Mouse (Mus musculus) heart, adult 2 months (tissue): ENCODE data around the gene Fam84b. TPM values are rescaled to one million over a fixed set of nuclear protein-coding genes. Genes with fewer than 3 reads are reported as not detected.

ENCODE experiments used
- DNase-seq, 2 experiments: peaks; one replicate each; pipeline ENCODE4 v3.0.0; 2021
- H3K27ac ChIP-seq: fragments of 200-600 bp; 2 replicates; pipeline ENCODE4 v1.8.1; 2022
- H3K27me3 ChIP-seq: fragments of 200-500 bp; 2 replicates; pipeline ENCODE4 v1.6.1; 2012; ENCODE audit warnings: mild to moderate bottlenecking, low read length, inconsistent platforms, mixed read lengths; ENCODE audit not compliant: control insufficient read depth, insufficient read depth
- H3K36me3 ChIP-seq: fragments of 200-500 bp; 2 replicates; pipeline ENCODE4 v1.6.1; 2012; ENCODE audit warnings: low read length, inconsistent platforms; ENCODE audit not compliant: control insufficient read depth, insufficient read depth
- H3K4me1 ChIP-seq: fragments of 200-500 bp; 2 replicates; pipeline ENCODE4 v1.6.1; 2011; ENCODE audit warnings: low read length; ENCODE audit not compliant: control insufficient read depth, insufficient read depth
- H3K4me3 ChIP-seq: fragments of 200-600 bp; 2 replicates; pipeline ENCODE4 v1.8.1; 2022
- H3K79me2 ChIP-seq: fragments of 200-500 bp; replicated peaks from 2 replicates; pipeline ENCODE4 v1.6.1; 2012; ENCODE audit warnings: mild to moderate bottlenecking, inconsistent platforms, low read length, moderate library complexity, mixed read lengths; ENCODE audit not compliant: control insufficient read depth, insufficient read depth
- H3K9ac ChIP-seq: fragments of 200-500 bp; 2 replicates; pipeline ENCODE4 v1.6.1; 2012; ENCODE audit warnings: low read depth, mild to moderate bottlenecking, control low read depth, inconsistent platforms, low read length, mixed read lengths
- CTCF ChIP-seq: fragments of 200-600 bp; IDR thresholded peaks from 2 replicates; pipeline ENCODE4 v1.8.1; 2022; ENCODE audit warnings: antibody characterized with exemption, mild to moderate bottlenecking, moderate library complexity
- EP300 ChIP-seq: fragments of 200-500 bp; IDR thresholded peaks from 2 replicates; pipeline ENCODE4 v1.6.1; 2011; ENCODE audit warnings: low read depth, low read length, control low read depth; ENCODE audit not compliant: insufficient read depth
- POLR2A ChIP-seq: fragments of 200-500 bp; IDR thresholded peaks from 2 replicates; pipeline ENCODE4 v1.6.1; 2011; ENCODE audit warnings: mild to moderate bottlenecking, low read depth, low read length, control low read depth; ENCODE audit not compliant: insufficient read depth
- WGBS: fragments of 180-500 bp; shearing (Covaris S2); methylation state at CpG from one replicate; pipeline ENCODE4 v1.1.7; 2018; 5-methylcytosine and 5-hydroxymethylcytosine counted together
- intact Hi-C: fragments of 180-260 bp; cut with DNase I; formaldehyde crosslinking; loops from one replicate; pipeline ENCODE4 v1.15.1; 2025
- long read RNA-seq: library from polyadenylated mRNA; stranded (forward); transcript quantifications from one replicate; pipeline ENCODE4 v2.0.0, GENCODE M21; 2021
- polyA plus RNA-seq: library from polyadenylated mRNA; depleted of rRNA; stranded (reverse); fragments of >200 nt; gene quantifications from 2 replicates; pipeline ENCODE4 v1.2.3, GENCODE M21; 2012; rRNA removed
- total RNA-seq, 2 experiments: library from RNA; stranded (reverse); gene quantifications; 2 replicates each; pipeline ENCODE4 v1.2.3; 2021

Gene Fam84b
- total RNA-seq, result 1 to 10 TPM; 4.7 to 6.6 TPM
- polyA plus RNA-seq, result 3.9 and 6.9 TPM in 2 replicates
- long read RNA-seq, full-length matches to known transcripts, result 3 of 3 reads
- long read RNA-seq, partial matches to known transcripts, result 0 of 3 reads
- long read RNA-seq, other reads (novel, unspliced or antisense), result 0 of 3 reads

GRCm38 (mm10) chr15:60853231-60853999, at the start of gene Fam84b:
Gene Fam84b (minus strand): TSS chr15:60853778.
- DNase-seq, result peak; percentile 35 to 54
- 22% methylated on average over 17 of the region's 17 CpGs for WGBS
- H3K9ac ChIP-seq, result no peak within 1 kb of the TSS

GRCm38 (mm10) chr15:60898187-60898965, 44.8 kb upstream of the Fam84b start:
- H3K9ac ChIP-seq, result no peak overlapping the region
- no peak overlapping the region for H3K27ac ChIP-seq
- H3K4me3 ChIP-seq, result no peak overlapping the region
- 64% methylated on average over 6 of the region's 6 CpGs for WGBS
- no peaks in the 10 kb centered on the region for H3K4me1 ChIP-seq
- no peak for DNase-seq
- no peaks in the 10 kb centered on the region for H3K27me3 ChIP-seq
- no peaks in the 10 kb centered on the region for H3K79me2 ChIP-seq
- intact Hi-C loops, result no loop called here
- no peak for TF ChIP-seq POLR2A
- TF ChIP-seq CTCF, result no peak
- no peak for TF ChIP-seq EP300
- H3K36me3 ChIP-seq, result no peaks in the 10 kb centered on the region

More at GRCm38 (mm10) chr15:60853231-60853999, at the start of gene Fam84b:
- peaks cover 7% of the 10 kb centered on the region for H3K4me1 ChIP-seq
- no peak within 1 kb of the TSS for H3K4me3 ChIP-seq
- intact Hi-C loops, result no loop called here
- no peaks in the 10 kb centered on the region for H3K27me3 ChIP-seq
- no peaks in the 10 kb centered on the region for H3K79me2 ChIP-seq
- H3K36me3 ChIP-seq, result no peaks in the 10 kb centered on the region
- no peak for TF ChIP-seq EP300
- TF ChIP-seq CTCF, result peak; percentile 50
- peak within 1 kb of the TSS; percentile 58 for H3K27ac ChIP-seq

DNA sequence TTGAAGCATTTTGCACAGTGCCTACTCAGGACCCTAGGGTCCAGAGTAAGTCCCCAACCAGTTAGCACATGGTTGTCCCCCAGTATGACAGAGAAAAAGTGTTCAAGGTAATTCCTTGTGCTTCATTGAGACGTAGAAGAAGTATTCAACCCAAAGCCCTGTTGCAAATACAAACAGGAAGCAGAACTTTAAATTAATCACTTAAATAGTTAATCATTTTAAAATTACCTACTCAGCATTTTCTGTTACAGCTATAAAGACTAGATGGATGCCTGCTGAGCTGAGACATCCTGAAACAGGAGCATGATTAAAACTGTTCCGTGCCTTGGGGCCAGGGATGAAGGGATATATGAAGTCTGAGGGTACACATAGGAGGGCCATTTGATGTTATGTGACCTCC, 42.5 kb upstream of the Fam84b start:
- Histone ChIP-seq H3K36me3 (peaks cover 7% of the 10 kb centered on the region), H3K9ac (no peak overlapping the region), H3K27me3 (no peaks in the 10 kb centered on the region), H3K4me3 (no peak overlapping the region), H3K4me1 (peaks cover 3% of the 10 kb centered on the region; the same call in 1 of the 2 replicates), H3K27ac (no peak overlapping the region), H3K79me2 (no peaks in the 10 kb centered on the region)
- 91% methylated on average over 2 of the region's 2 CpGs for WGBS
- intact Hi-C loops, result no loop called here
- no peak for TF ChIP-seq EP300
- no peak for TF ChIP-seq POLR2A
- no peak for TF ChIP-seq CTCF
- DNase-seq, result no peak

DNA sequence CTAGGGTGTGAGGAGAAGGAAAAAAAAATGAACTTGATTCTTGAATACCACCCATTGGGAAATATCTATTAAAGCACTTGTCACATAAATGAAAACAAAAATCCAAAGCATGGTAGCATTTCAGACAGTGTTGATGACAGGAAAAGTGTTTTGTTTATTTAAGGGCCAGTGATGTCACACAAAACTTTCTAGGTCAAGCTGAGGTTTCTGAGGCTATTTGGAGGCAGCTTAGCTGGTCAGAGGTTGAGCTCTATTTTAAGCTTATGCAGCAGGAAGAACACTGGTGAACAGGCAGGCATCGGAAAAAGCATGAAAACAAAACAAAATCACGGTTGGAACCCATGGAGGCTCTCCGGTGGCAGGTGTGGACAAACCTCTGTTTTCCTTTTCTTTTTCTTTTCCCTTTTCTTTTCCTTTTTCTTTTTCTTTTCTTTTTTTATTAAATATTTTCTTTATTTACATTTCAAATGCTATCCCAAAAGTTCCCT, 39.4 kb upstream of the Fam84b start:
- Histone ChIP-seq H3K27ac (peak overlapping the region; percentile 61), H3K36me3 (peaks cover 7% of the 10 kb centered on the region), H3K79me2 (no peaks in the 10 kb centered on the region), H3K4me1 (peaks cover 3% of the 10 kb centered on the region; the same call in 1 of the 2 replicates), H3K4me3 (peak overlapping the region; percentile 21; the same call in 1 of the 2 replicates), H3K9ac (no peak overlapping the region), H3K27me3 (no peaks in the 10 kb centered on the region)
- intact Hi-C loops, result loop anchor here (1.0 to 5.0 kb wide), 2 partner anchors 71 to 114 kb away; no protein-coding TSS in a partner anchor
- DNase-seq, result no peak
- WGBS, result 14% methylated on average over 3 of the region's 3 CpGs
- TF ChIP-seq POLR2A, result no peak
- no peak for TF ChIP-seq CTCF
- TF ChIP-seq EP300, result no peak

DNA sequence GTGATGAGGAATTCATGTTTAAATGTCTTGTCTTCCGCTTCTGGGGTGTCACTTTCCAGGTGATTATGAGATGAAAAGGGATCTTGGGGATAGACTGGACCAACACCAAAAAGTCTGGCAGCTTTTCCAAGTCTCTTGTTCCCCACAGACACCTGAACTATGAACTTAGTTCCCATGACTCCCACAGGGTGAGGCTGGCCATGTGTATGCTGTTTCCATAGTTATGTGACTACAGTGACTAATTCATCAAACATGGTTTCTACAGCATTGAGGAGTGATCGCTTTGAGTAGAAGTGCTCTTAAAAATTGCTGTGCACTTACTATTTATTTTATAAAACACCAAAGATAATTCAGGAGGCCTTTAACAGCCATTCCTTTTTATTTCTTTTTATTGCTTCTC, 35.1 kb upstream of the Fam84b start:
- H3K9ac ChIP-seq, result no peak overlapping the region
- no peak for TF ChIP-seq EP300
- TF ChIP-seq CTCF, result no peak
- TF ChIP-seq POLR2A, result no peak
- 86% methylated on average over 2 of the region's 2 CpGs for WGBS
- intact Hi-C loops, result no loop called here
- DNase-seq, result no peak
- no peaks in the 10 kb centered on the region for H3K27me3 ChIP-seq
- H3K27ac ChIP-seq, result no peak overlapping the region
- no peaks in the 10 kb centered on the region for H3K79me2 ChIP-seq
- H3K4me3 ChIP-seq, result no peak overlapping the region
- H3K36me3 ChIP-seq, result peaks cover 7% of the 10 kb centered on the region
- H3K4me1 ChIP-seq, result peaks cover 3% of the 10 kb centered on the region; the same call in 1 of the 2 replicates
